Mouse (Mus musculus) 416B (cell line): Measurements from ENCODE around the gene Rbm26.

Experiments
- DNase-seq: peaks from one replicate; pipeline ENCODE4 v3.0.0; 2011; ENCODE audit warnings: low read depth

Gene Rbm26

DNA sequence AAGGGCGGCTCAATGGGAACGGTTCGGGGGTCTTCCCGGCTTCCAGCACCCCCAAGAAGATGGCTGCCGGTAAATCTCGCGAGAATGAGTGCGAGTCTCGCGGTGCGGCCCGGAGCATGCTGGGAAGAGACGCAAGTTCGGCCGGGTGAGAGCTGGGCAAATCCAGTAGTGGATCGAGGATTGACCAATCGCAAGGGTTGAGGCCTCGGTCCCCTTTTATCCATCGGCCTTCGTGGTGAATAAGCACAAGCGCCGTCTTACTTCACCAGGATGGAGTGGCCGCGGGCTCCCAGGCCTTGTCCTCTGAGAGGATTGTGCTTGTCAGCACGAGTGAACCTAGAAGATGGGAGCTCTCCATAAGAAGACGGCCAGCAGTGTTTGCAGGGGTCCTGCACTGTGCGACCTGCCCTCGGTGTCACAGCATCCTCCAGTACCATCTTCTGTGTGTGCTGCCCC, at the start of gene Rbm26:
Rbm26 (minus strand) TSS at position 90 of the 456 bp plus-strand sequence.
- DNase-seq, result peak; percentile 97

GRCm38 (mm10) chr14:105225790-105226189, 48.7 kb upstream of the Rbm26 start:
- peak; percentile 20 for DNase-seq

DNA sequence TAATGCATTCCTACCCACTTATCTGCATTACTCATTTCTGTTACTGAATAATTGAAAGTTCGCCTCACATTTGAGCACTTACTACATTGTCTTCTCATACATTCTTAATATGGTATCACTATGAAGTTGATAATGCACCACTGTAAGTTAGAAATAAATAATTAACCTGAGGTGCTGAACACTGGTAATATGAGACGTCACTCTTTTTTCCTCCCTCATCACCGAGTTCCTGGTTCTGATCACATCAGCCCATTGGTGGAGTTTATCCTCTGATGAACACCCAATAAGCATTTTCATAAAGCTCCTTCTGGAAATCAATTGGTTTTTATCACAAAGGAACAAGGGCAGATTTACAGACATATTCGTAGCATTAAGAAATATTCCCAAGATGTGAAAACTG, 45.1 kb upstream of the Rbm26 start:
- no peak for DNase-seq

DNA sequence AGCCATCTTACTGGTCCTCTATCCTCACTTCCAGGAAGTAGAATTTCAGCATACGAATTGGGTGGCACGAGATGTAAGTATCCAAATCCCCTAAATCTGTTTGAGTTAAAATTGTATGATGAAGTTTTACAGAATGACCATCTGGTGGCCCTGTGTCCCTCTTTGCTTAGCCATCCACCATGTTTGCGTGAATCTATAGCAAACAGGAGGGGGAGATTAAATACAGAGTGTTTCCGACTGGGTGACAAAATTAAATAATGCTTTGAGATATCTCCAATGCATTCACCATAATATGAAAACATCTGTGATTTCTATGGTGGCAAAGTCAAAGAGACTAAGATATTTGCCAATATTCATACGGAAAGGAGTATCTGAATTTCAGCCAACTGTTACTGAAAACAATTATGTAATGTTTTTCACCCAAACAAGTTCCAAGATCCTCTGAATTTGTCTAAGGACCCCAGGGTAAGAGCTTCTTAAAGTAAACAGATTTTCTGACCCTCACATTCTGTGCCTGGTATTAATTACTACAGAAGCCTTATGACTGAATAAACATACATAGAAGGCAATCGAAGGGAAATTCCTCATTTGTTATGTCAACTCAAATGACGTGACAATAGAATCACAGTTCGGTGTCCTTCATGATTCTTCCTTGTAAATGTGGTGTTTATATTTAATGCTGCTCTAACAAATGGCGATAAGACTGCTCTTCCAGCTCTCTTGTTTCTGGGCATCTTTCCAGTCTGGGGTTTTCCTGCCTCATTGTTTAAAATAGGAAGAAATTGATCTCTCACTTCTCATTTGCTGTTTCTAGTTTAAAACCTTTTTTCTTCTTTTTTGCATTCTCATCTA, 42.6 kb upstream of the Rbm26 start:
- no peak for DNase-seq

DNA sequence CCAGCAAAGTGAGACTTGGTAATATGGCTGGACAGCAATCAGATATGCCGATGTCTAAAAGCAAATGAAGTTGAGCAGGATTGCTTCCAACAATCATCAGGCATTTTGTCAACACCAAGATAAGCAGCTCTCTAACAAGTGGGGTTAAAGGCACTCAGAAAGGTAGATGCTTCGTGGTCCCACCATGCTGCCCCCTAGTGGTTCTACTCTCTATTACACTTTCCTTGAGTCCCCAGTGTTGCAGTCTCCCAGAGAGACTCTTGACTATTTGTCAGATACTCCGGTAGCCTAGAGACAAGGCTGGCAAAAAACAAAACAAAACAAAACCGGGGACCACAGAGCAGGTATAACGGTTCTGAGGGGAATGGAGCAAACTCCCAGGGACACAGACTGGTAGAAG, 21.3 kb upstream of the Rbm26 start:
- DNase-seq, result peak; percentile 57

DNA sequence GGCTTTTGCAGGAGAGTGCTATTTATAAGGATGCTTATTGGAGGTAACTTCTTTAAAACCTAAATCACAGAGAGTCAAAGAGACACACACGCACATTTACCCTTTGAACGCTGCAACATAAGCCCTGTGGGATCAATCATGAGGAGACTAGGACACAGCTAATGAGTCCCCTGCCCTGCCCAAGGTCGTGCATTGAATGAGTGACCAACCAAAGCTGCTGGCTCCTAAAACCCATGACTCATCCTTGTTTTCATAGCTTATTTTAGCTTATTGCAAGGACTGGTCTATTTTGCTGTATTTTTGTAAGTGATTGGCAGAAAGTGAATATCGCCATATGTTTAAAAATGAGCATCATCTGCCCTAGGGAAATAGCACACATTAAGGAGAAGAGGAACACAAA, 17.6 kb upstream of the Rbm26 start:
- peak; percentile 23 for DNase-seq

DNA sequence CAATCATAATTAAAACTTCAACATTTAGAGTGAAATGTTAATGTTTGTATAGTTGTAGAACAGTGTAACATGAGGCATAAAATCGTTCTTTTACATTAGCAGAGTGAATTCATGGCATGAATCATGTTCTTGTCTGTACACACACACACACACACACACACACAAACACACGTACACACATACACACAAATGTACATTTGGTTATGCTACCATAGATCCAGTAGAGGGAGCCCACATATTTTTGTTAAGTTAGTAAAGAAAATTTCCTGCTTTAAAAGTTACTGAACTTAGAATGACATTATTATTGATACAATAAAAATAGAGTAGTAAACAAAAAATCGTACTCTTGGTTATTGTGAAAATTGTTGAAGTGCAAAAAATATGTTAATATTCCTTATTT, 7.7 kb upstream of the Rbm26 start:
- DNase-seq, result peak; percentile 71

DNA sequence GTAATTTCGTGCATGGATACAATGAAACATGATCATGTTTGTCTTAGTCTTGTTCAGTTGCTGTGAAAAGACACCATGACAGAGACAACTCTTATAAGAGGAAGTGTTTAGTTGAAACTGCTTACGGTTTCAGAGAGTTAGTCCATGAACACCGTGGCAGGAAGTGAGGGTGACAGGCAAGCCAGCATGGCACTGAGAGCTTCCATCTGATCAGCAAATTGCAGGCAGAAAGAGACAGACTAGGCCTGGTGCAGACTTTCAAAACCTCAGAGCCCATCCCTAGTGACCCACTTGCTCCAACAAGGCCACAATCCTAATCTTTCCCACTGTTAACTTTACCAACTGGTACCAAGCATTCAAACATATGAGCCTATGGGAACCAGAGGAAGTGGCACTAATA, 5.7 kb upstream of the Rbm26 start:
- DNase-seq, result no peak

GRCm38 (mm10) chr14:105179733-105180132, 2.6 kb upstream of the Rbm26 start:
- DNase-seq, result no peak

DNA sequence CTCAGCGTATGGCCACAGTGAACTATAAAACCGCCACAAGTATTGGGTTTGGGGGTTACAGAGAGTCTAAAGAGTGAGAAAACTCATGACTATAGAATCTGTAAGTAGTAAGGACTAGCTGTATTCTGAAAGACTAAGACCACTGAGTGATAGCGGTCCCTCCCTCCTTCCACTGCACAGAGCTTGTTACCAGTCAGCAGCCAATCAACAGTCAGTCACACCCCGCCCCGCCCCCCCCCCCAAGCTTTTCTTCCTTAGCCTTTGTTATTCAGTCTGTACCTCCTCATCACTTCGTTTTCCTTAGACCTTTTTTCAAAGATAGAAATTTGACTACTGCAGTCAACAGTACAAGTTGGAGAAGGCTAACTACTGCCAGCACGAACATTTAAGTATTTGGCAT, 1.9 kb upstream of the Rbm26 start:
- DNase-seq, result no peak

- peak; percentile 56 for DNase-seq
These were observed 552 bp downstream of the Rbm26 start for GRCm38 (mm10) chr14:105176381-105177168.

- no peak for DNase-seq
These were observed 9.9 kb downstream of the Rbm26 start for GRCm38 (mm10) chr14:105167181-105167580.

DNA sequence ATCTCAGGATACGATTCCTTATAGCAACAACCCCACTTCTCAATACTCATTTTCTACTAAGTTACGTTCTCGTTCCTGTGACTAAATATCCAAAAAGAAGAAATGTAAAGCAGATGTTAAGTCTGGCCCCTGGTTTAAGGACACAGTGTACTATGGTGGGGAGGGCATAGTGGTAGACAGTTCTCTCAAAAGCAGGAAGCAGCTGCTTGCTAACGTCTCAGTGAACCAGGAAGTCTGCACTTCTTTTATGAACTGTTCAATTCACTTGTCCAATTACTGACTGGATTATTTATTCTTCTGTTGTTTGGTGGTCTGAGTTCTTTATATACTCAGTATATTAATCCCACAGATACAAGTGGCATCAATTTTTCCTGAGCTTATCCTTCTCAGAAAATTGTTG, 12.3 kb downstream of the Rbm26 start:
- peak; percentile 50 for DNase-seq

DNA sequence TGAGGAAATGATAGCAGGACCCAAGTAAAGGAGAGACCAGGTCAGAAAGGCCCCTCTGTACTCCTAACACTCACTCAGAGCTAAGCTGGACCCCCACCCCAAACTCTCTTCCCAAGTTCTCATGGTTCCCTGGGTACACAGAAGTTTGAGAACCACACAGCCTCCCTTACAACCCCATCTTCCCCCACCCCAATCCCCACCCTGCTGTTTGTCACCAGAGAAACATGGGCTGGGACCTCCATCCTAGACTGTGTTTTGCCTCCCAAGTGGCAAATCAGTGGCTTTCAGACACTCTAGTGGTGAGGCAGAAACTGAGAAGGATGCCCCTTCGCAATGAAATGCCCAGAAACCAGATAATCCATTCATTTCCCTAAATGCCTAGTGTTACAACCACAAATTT, 15.8 kb downstream of the Rbm26 start:
- DNase-seq, result no peak

DNA sequence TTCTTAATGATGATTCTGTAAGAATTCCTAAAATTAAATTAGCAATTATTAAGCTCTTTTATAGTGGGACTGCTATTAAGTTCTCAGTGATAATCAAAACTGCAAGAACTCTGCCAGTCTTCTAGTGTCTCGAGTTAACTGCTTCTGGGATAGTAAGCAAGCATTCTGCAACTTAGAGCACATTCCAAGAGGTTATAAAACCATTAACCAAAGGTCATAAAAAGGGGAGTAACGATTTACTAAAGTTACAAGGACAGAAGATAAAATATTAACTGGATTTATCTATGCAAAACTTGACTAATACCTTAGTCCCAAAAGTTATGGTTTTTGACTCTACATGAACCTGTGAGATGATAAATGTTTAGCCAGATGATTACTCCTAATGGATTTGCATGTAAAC, 18.6 kb downstream of the Rbm26 start:
- no peak for DNase-seq

GRCm38 (mm10) chr14:105134076-105134475, 43.1 kb downstream of the Rbm26 start:
- DNase-seq, result no peak

GRCm38 (mm10) chr14:105127715-105128385, 49.3 kb downstream of the Rbm26 start:
- DNase-seq, result peak; percentile 37

GRCm38 (mm10) chr14:105124513-105124912, 52.6 kb downstream of the Rbm26 start:
- DNase-seq, result no peak

DNA sequence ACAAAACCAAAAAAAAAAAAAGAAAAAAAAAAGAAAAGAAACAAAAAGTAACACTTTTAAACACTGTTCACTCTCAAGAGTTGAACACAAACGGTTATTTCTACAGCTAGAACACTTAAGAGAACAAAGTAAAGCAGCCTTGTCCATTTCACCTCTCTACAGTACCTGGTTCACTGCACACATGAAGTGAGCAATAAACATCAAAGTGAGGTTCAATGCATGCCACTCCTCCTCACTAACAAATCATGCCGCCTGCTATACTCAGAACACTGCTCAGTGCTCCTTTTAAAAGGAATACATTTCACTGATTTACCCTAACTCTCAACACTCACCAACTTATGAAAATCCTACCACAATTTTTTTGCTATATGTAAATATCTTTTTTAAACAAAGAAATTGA, 61.7 kb downstream of the Rbm26 start:
- DNase-seq, result no peak

- DNase-seq, result peak; percentile 24
These were observed 70.9 kb downstream of the Rbm26 start for GRCm38 (mm10) chr14:105106252-105106651.

- no peak for DNase-seq
These were observed 78.3 kb downstream of the Rbm26 start for GRCm38 (mm10) chr14:105098861-105099260.

GRCm38 (mm10) chr14:105096221-105096620, 80.9 kb downstream of the Rbm26 start:
- peak; percentile 20 for DNase-seq

DNA sequence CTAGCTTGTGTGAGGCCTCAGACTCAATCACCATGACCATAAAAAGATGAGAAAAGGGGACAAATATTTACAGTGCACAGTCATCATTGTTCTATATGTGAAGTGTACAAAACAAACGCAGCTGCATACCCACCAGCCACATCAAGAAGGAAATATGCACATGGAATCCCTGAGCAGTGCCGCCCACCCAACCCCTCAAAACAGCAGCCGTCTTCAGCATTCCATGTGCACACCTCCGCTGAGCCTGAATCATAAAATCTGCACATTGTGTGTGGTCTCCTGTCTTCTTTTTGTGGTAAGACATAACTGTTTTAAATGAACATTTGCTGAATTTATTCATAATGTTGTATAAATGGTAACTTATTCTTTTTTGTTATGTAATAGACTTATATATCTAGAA, 90.1 kb downstream of the Rbm26 start:
- no peak for DNase-seq
